Mouse (Mus musculus) heart, embryonic 14.5 days (tissue): ENCODE measurements around the gene Adamtsl5. TPM values are rescaled to one million over a fixed set of nuclear protein-coding genes. Genes with fewer than 3 reads are reported as not detected.

ENCODE experiments used
- ATAC-seq: fragments of 200-750 bp; cut with Nextera tagmentation; 2 replicates; pipeline ENCODE4 v1.8.0; 2017; ENCODE audit warnings: low read depth, moderate TSS enrichment; ENCODE audit not compliant: insufficient number of reproducible peaks, insufficient read depth, low FRiP score
- H3K27ac ChIP-seq, 2 experiments: fragments of 200-500 bp in 1 of 2; fragments of 300-500 bp in 1 of 2; sonication (generic) in 1 of 2; replicated peaks in 1 of 2; 2 replicates each; pipeline ENCODE4 v1.5.1; 2012 to 2014; ENCODE audit warnings: low read depth in 2 of 2, low read length in 2 of 2, control low read depth in 1 of 2, mild to moderate bottlenecking in 1 of 2, mixed read lengths in 1 of 2; ENCODE audit not compliant: control insufficient read depth in 1 of 2, insufficient read depth in 1 of 2
- H3K27me3 ChIP-seq: fragments of 300-500 bp; sonication (generic); 2 replicates; pipeline ENCODE4 v1.6.1; 2014; ENCODE audit warnings: mild to moderate bottlenecking, low read length, control low read depth; ENCODE audit not compliant: control insufficient read depth, insufficient read depth
- H3K36me3 ChIP-seq: fragments of 300-500 bp; sonication (generic); 2 replicates; pipeline ENCODE4 v1.6.1; 2014; ENCODE audit warnings: mild to moderate bottlenecking, control low read depth, low read length, mixed read lengths; ENCODE audit not compliant: control insufficient read depth, insufficient read depth
- H3K4me1 ChIP-seq, 2 experiments: fragments of 200-500 bp in 1 of 2; fragments of 300-500 bp in 1 of 2; sonication (generic) in 1 of 2; 2 replicates each; pipeline ENCODE4 v1.6.1; 2012 to 2014; ENCODE audit warnings: low read length in 2 of 2, control low read depth in 1 of 2, mixed read lengths in 1 of 2; ENCODE audit not compliant: control insufficient read depth in 2 of 2, insufficient read depth in 2 of 2
- H3K4me2 ChIP-seq: fragments of 300-500 bp; sonication (generic); 2 replicates; pipeline ENCODE4 v1.6.1; 2014; ENCODE audit warnings: mild to moderate bottlenecking, low read length
- H3K4me3 ChIP-seq, 2 experiments: fragments of 200-500 bp in 1 of 2; fragments of 300-500 bp in 1 of 2; sonication (generic) in 1 of 2; 2 replicates each; pipeline ENCODE4 v1.5.1; 2012 to 2014; ENCODE audit warnings: low read length in 2 of 2, mild to moderate bottlenecking in 2 of 2, control low read depth in 1 of 2, low read depth in 1 of 2, moderate library complexity in 1 of 2; ENCODE audit not compliant: control insufficient read depth in 1 of 2, insufficient read depth in 1 of 2
- H3K9ac ChIP-seq: fragments of 300-500 bp; sonication (generic); 2 replicates; pipeline ENCODE4 v1.6.1; 2014; ENCODE audit warnings: mild to moderate bottlenecking, low read length
- H3K9me3 ChIP-seq: fragments of 300-500 bp; sonication (generic); 2 replicates; pipeline ENCODE4 v1.6.1; 2016; ENCODE audit warnings: low read length, control low read depth; ENCODE audit not compliant: control insufficient read depth
- WGBS: fragments of 180-500 bp; shearing (Covaris S2); extraction: QIAGEN DNeasy Blood & Tissue Kit; methylation state at CpG from one replicate; pipeline ENCODE4 v1.1.7; 2014; 5-methylcytosine and 5-hydroxymethylcytosine counted together
- microRNA-seq: library from miRNA; unstranded; fragments of <30 nt; microRNA quantifications from one replicate; pipeline ENCODE4, GENCODE M21; 2016
- polyA plus RNA-seq: library from polyadenylated mRNA; unstranded; fragments of >200 nt; fragmentation: Nextera tagmentation; extraction: Ambion mirVana; gene quantifications from 2 replicates; pipeline ENCODE4 v1.2.1, GENCODE M21; 2014

The Adamtsl5 gene
- polyA plus RNA-seq, 1 experiment from 2014 or later: 7.8 TPM

DNA sequence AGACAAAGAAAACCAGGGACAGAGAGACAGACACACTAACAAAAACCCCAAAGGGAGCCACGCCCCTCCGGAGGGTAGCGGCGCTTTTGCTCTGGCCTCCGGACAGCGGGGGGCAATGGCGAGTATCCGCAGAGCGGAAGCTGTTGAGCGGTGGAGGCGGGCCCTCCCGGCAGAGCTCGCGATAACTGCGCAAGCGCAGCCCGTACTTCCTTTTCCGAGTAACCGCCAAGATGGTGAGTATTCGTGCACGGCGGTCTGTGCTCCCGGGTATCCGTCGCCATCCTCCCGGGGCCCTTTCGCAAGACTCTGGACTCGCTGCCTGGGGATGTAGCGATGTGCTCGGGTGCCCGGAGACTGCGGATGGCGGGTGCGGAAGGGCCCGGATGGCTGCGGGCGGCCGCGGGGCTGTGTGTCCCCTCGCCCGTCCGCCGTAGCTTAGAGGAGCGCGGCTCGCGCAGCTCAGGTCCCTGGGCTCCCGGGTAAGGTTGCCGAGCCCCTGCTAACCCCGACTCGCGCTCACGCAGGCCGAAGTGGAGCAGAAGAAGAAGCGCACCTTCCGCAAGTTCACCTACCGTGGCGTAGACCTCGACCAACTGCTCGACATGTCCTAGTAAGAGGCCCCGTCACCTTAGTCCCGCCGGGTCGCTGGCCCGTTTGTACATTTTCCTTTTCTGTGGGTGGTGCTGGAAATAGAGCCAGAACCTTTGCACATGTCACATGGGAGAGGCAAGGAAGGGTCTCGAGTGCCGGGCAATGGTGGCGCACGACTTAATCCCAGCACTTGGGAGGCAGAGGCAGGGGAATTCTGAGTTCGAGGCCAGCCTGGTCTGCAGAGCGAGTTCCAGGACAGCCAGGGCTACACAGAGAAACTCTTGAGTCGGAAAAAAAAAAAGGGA, 55.7 kb downstream of the Adamtsl5 start, which contains the start of gene Rps15:
Gene Rps15, plus strand, starts transcription at position 203 of the 896 bp plus-strand sequence.
- peaks cover 11% of the 10 kb centered on the region for H3K27me3 ChIP-seq

More for the DNA sequence above, 55.7 kb downstream of the Adamtsl5 start, which contains the start of gene Rps15:
- peak; percentile 83 for ATAC-seq
- H3K4me3 ChIP-seq: peak within 1 kb of the TSS; percentile 62 to 94
- H3K27ac ChIP-seq: peak within 1 kb of the TSS; percentile 61 to 85
- H3K9ac ChIP-seq: peak within 1 kb of the TSS; percentile 99
- peaks cover 14 to 26% of the 10 kb centered on the region in 2 experiments; a peak in 2 of 4 replicates for H3K4me1 ChIP-seq
- H3K4me2 ChIP-seq: peak within 1 kb of the TSS; percentile 98
- H3K9me3 ChIP-seq: no peaks in the 10 kb centered on the region
- peaks cover 37% of the 10 kb centered on the region for H3K36me3 ChIP-seq
- WGBS: under 1% methylated on average over 72 of the region's 72 CpGs

Small RNA genes lying within 50 kb of the gene (microRNA-seq; reads per million reads assigned to microRNA genes)
- gene Gm22721: not detected

Other genes with a start within 250 kb of the Adamtsl5 start
- gene Sbno2, start 242.8 kb downstream of the Adamtsl5 start, polyA plus RNA-seq: 9.5 and 9.6 TPM in 2 replicates
- 14.6 and 17.7 TPM in 2 replicates for gene Stk11, start 232.6 kb downstream of the Adamtsl5 start, polyA plus RNA-seq
- 988 and 1,015 TPM in 2 replicates for gene Atp5d, start 209.8 kb downstream of the Adamtsl5 start, polyA plus RNA-seq
- gene Cbarp, start 207.6 kb downstream of the Adamtsl5 start, polyA plus RNA-seq: 1.6 and 2.6 TPM in 2 replicates
- gene Midn, start 200.1 kb downstream of the Adamtsl5 start, polyA plus RNA-seq: 21.2 and 25.8 TPM in 2 replicates
- gene Cirbp, start 182.4 kb downstream of the Adamtsl5 start, polyA plus RNA-seq: 79.4 and 80.7 TPM in 2 replicates
- 7.7 and 11.1 TPM in 2 replicates for gene 1600002K03Rik, start 175.5 kb downstream of the Adamtsl5 start, polyA plus RNA-seq
- gene Efna2, start 168.9 kb downstream of the Adamtsl5 start, polyA plus RNA-seq: 8.4 and 10.1 TPM in 2 replicates
- gene Mum1, start 122.0 kb downstream of the Adamtsl5 start, polyA plus RNA-seq: 28.5 and 29.3 TPM in 2 replicates
- 721 and 734 TPM in 2 replicates for gene Ndufs7, start 99.3 kb downstream of the Adamtsl5 start, polyA plus RNA-seq
- 60.3 and 61.5 TPM in 2 replicates for gene Gamt, start 87.4 kb downstream of the Adamtsl5 start, polyA plus RNA-seq
- gene Dazap1, start 86.9 kb downstream of the Adamtsl5 start, polyA plus RNA-seq: 25.0 and 27.5 TPM in 2 replicates
- 648 and 723 TPM in 2 replicates for gene Rps15, start 56.0 kb downstream of the Adamtsl5 start, polyA plus RNA-seq
- gene Apc2, start 52.4 kb downstream of the Adamtsl5 start, polyA plus RNA-seq: 0.78 and 1.4 TPM in 2 replicates
- 28.9 and 30.8 TPM in 2 replicates for gene 2310011J03Rik, start 27.9 kb downstream of the Adamtsl5 start, polyA plus RNA-seq
- 1.4 TPM in 2 replicates for gene Pcsk4, start 18.9 kb downstream of the Adamtsl5 start, polyA plus RNA-seq
- 1.4 and 1.6 TPM in 2 replicates for gene Reep6, start 18.5 kb downstream of the Adamtsl5 start, polyA plus RNA-seq
- gene Plk5, start 8.0 kb upstream of the Adamtsl5 start, polyA plus RNA-seq: not detected in 2 replicates
- gene Mex3d, start 39.2 kb upstream of the Adamtsl5 start, polyA plus RNA-seq: 3.9 and 6.3 TPM in 2 replicates
- 116 and 125 TPM in 2 replicates for gene Mbd3, start 51.1 kb upstream of the Adamtsl5 start, polyA plus RNA-seq
- 2,007 and 2,169 TPM in 2 replicates for gene Uqcr11, start 58.4 kb upstream of the Adamtsl5 start, polyA plus RNA-seq
- 48.6 and 54.0 TPM in 2 replicates for gene Tcf3, start 85.2 kb upstream of the Adamtsl5 start, polyA plus RNA-seq
- gene Onecut3, start 146.4 kb upstream of the Adamtsl5 start, polyA plus RNA-seq: not detected in 2 replicates
- gene Atp8b3, start 190.7 kb upstream of the Adamtsl5 start, polyA plus RNA-seq: 0.08 and 0.09 TPM in 2 replicates
- 16.7 and 17.0 TPM in 2 replicates for gene Rexo1, start 213.1 kb upstream of the Adamtsl5 start, polyA plus RNA-seq
- 3.5 and 5.0 TPM in 2 replicates for gene Klf16, start 228.9 kb upstream of the Adamtsl5 start, polyA plus RNA-seq
- gene Abhd17a, start 241.9 kb upstream of the Adamtsl5 start, polyA plus RNA-seq: 119 and 141 TPM in 2 replicates